Mouse (Mus musculus) forebrain, embryonic 10.5 days (tissue): ENCODE results near the gene Serpina10. TPM values are rescaled to one million over a fixed set of nuclear protein-coding genes. Genes with fewer than 3 reads are reported as not detected.
"Not testable (repeated sequence)": the region's sequence is repeated elsewhere in the genome, so short reads cannot be mapped to it uniquely, and the experiment has no call there.

Experiments
- DNase-seq: peaks from one replicate; pipeline ENCODE4 v3.0.0-alpha.2; 2017; ENCODE audit warnings: low spot score; ENCODE audit errors: extremely low spot score
- H3K27ac ChIP-seq: fragments of 300-500 bp; sonication (generic); 2 replicates; pipeline ENCODE4 v1.5.1; 2016; ENCODE audit warnings: mild to moderate bottlenecking
- H3K27me3 ChIP-seq: fragments of 300-500 bp; sonication (generic); 2 replicates; pipeline ENCODE4 v1.6.1; 2016; ENCODE audit warnings: mild to moderate bottlenecking; ENCODE audit not compliant: poor library complexity, severe bottlenecking
- H3K36me3 ChIP-seq: fragments of 300-500 bp; sonication (generic); replicated peaks from 2 replicates; pipeline ENCODE4 v1.6.1; 2016; ENCODE audit warnings: mild to moderate bottlenecking, moderate library complexity
- H3K4me1 ChIP-seq: fragments of 300-500 bp; sonication (generic); 2 replicates; pipeline ENCODE4 v1.6.1; 2016
- H3K4me3 ChIP-seq: fragments of 300-500 bp; sonication (generic); 2 replicates; pipeline ENCODE4 v1.5.1; 2016; ENCODE audit warnings: mild to moderate bottlenecking, moderate library complexity
- H3K9me3 ChIP-seq: fragments of 300-500 bp; sonication (generic); 2 replicates; pipeline ENCODE4 v1.6.1; 2016; ENCODE audit warnings: mild to moderate bottlenecking, moderate library complexity
- WGBS: fragments of 180-500 bp; shearing (Covaris S2); methylation state at CpG from one replicate; pipeline ENCODE4 v1.1.7; 2016; 5-methylcytosine and 5-hydroxymethylcytosine counted together
- polyA plus RNA-seq: library from polyadenylated mRNA; unstranded; fragments of >200 nt; fragmentation: Nextera tagmentation; extraction: Ambion mirVana; gene quantifications from 2 replicates; pipeline ENCODE4 v1.2.1, GENCODE M21; 2016

Serpina10 gene
- polyA plus RNA-seq, 1 experiment from 2014 or later: not detected

DNA sequence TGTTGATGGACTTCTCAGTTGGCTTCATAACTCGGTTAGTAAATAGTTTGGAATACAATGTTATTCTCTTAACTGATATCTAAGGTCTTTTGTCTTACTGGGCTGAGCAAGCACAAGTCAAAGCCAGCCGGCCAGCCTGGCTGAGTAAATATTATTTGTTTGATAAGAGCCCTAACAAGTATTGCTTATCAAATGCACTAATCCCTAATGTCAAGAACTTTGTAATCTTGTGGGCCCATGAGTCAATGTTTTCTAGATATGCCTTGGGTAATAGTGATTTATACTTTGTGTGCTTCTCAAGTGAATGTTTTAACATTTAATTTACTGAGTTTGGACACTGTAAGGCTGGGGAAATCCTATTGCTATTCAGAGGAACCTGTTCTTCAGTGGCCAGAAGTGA is 32.8 kb downstream of the Serpina10 start:
- Histone ChIP-seq H3K27ac (no peak overlapping the region), H3K27me3 (no peaks in the 10 kb centered on the region), H3K36me3 (no peaks in the 10 kb centered on the region), H3K4me1 (peaks cover 4% of the 10 kb centered on the region; the same call in 1 of the 2 replicates), H3K4me3 (no peak overlapping the region), H3K9me3 (no peaks in the 10 kb centered on the region)
- WGBS: 89% methylated on average over 2 of the region's 2 CpGs
- no peak for DNase-seq

DNA sequence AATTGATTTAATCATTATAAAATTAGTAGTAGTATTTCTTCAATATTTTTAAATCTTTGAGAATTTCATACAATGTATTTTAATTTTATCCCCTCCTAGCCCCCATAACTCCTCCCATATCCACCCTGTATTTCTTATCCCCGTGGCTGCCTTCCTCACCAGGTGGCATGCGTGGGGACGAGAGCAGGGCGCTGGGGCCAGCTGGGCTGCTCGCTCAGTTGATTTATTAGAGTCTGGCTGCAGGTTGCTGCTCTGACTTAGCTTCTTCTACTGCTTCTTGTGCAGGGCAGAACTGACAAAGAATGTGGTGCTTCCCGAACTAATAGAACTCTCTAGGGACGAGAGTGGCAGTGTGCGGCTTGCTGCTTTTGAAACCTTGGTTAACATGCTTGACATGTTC is 47.5 kb downstream of the Serpina10 start:
- Histone ChIP-seq H3K36me3 (no peaks in the 10 kb centered on the region), H3K4me3 (no peak overlapping the region), H3K4me1 (no peaks in the 10 kb centered on the region), H3K27ac (no peak overlapping the region), H3K9me3 (no peaks in the 10 kb centered on the region), H3K27me3 (no peaks in the 10 kb centered on the region)
- DNase-seq: no peak
- WGBS: 88% methylated on average over 8 of the region's 8 CpGs

DNA sequence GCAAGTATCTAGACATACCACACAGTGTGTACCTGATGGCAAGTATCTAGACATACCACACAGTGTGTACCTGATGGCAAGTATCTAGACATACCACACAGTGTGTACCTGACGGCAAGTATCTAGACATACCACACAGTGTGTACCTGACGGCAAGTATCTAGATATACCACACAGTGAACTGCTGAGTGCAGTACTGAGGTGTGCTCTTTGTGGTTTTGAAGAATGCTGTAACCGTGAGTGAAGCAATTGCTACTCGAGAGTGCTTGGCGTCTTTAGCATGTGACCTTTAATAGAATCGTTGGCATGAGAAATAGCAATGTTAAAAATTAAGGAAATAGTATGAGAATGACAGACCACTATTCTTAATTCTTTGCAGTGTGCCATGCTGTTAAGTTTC is 53.1 kb downstream of the Serpina10 start:
- not testable (repeated sequence) for H3K36me3 ChIP-seq, H3K4me1 ChIP-seq, H3K9me3 ChIP-seq, H3K4me3 ChIP-seq, H3K27me3 ChIP-seq, H3K27ac ChIP-seq, DNase-seq
- WGBS: 93% methylated on average over 6 of the region's 6 CpGs

DNA sequence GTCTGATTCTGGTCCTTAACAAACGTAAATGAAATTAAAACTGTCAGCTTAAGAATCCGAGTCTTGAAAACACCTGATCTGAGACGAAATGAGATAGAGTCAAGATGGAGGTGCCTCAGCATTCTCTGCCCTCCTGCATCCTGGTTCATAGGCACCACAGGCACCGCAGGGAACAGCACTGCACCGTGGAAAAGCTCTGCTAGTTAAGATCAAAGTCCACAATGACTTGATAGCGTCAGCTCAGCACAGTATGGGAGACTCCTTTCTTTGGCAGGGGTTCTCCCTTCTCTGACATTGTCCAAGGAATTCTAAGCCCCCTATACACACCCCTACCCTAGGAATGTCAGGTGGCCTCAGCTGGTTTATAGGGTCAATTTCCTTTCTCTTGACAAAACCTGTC is 61.6 kb downstream of the Serpina10 start:
- Histone ChIP-seq H3K4me1 (no peaks in the 10 kb centered on the region), H3K36me3 (no peaks in the 10 kb centered on the region), H3K9me3 (no peaks in the 10 kb centered on the region), H3K4me3 (no peak overlapping the region), H3K27ac (no peak overlapping the region), H3K27me3 (no peaks in the 10 kb centered on the region)
- no peak for DNase-seq
- 67% methylated on average over 6 of the region's 6 CpGs for WGBS

DNA sequence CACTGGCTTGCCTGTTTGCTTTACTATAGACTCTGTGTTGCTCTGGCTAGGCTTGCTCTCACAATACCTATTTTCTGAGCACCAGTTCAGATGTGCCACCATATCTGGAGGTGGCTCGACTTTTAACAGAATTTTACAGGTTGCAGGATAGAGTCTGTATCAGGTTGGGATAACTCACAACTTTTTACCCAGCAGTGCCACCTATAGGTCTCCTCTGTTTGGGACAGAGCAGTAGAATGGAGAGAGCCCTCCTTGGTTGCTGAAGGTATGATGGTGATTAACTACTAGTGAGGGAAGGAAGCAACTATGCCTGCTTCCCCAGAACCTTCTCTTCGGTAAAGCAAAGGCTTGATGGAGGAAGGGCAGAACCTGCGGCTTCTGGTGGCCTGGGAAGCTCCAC is 64.1 kb downstream of the Serpina10 start:
- no peak overlapping the region for H3K27ac ChIP-seq
- H3K4me1 ChIP-seq: no peaks in the 10 kb centered on the region
- no peaks in the 10 kb centered on the region for H3K9me3 ChIP-seq
- H3K36me3 ChIP-seq: no peaks in the 10 kb centered on the region
- DNase-seq: no peak
- no peak overlapping the region for H3K4me3 ChIP-seq
- H3K27me3 ChIP-seq: no peaks in the 10 kb centered on the region
- 75% methylated on average over 3 of the region's 3 CpGs for WGBS

DNA sequence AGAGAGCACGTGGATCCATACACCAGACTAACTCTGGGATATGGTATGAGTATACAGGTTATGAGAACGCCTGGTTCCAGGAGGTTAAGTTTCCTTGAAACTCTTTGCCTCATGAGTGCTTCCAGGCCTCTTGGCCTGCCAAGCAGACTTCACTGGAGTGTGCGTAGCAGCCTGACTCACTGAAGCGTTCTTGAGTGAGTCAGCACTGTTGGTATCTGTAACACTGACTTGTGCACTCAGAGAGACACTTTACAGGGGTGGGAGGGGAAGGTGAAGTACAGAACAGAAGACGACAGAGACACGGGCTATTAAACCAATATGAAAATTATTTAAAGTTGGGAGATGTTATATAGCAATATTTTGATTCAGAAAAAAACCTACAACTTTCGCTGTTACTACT is 66.1 kb downstream of the Serpina10 start:
- DNase-seq: no peak
- 85% methylated on average over 7 of the region's 7 CpGs for WGBS
- Histone ChIP-seq H3K9me3 (no peaks in the 10 kb centered on the region), H3K27me3 (no peaks in the 10 kb centered on the region), H3K4me1 (no peaks in the 10 kb centered on the region), H3K36me3 (no peaks in the 10 kb centered on the region), H3K4me3 (no peak overlapping the region), H3K27ac (no peak overlapping the region)

Other genes with a start within 250 kb of the Serpina10 start
- gene Otub2, start 242.8 kb downstream of the Serpina10 start, polyA plus RNA-seq: 9.9 and 11.3 TPM in 2 replicates
- gene 9330161L09Rik, start 223.6 kb downstream of the Serpina10 start, polyA plus RNA-seq: 0.42 and 0.81 TPM in 2 replicates
- 104 and 106 TPM in 2 replicates for gene Ddx24, start 205.6 kb downstream of the Serpina10 start, polyA plus RNA-seq
- 0.32 and 0.82 TPM in 2 replicates for gene Ifi27, start 197.2 kb downstream of the Serpina10 start, polyA plus RNA-seq
- 0.71 and 0.90 TPM in 2 replicates for gene Ifi27l2a, start 187.8 kb downstream of the Serpina10 start, polyA plus RNA-seq
- not detected in 2 replicates for gene Ifi27l2b, start 174.2 kb downstream of the Serpina10 start, polyA plus RNA-seq
- gene Ppp4r4, start 99.2 kb downstream of the Serpina10 start, polyA plus RNA-seq: 2.8 and 3.3 TPM in 2 replicates
- gene Serpina6, start 25.8 kb upstream of the Serpina10 start, polyA plus RNA-seq: not detected in 2 replicates
- not detected in 2 replicates for gene Serpina16, start 44.7 kb upstream of the Serpina10 start, polyA plus RNA-seq
- gene Serpina1f, start 64.1 kb upstream of the Serpina10 start, polyA plus RNA-seq: not detected in 2 replicates
- gene Serpina1d, start 142.1 kb upstream of the Serpina10 start, polyA plus RNA-seq: not detected in 2 replicates
- 0.10 TPM in 1 of 2 replicates, not detected in the other for gene Serpina1b, start 198.9 kb upstream of the Serpina10 start, polyA plus RNA-seq
- not detected in 2 replicates for gene Serpina1a, start 232.1 kb upstream of the Serpina10 start, polyA plus RNA-seq